Mouse (Mus musculus): ENCODE data around the gene Socs4. TPM values are rescaled to one million over a fixed set of nuclear protein-coding genes. Genes with fewer than 3 reads are reported as not detected.

Gene Socs4
- polyA plus RNA-seq (2016; fragmentation: Nextera tagmentation; extraction: Ambion mirVana) = 3.0 and 4.3 TPM in 2 replicates

- H3K4me2 ChIP-seq = peak within 1 kb of the TSS; percentile 65
- peak within 1 kb of the TSS; percentile 88 for H3K4me3 ChIP-seq
- H3K27me3 ChIP-seq (replicated peaks) = no peaks in the 10 kb centered on the region
- H3K27ac ChIP-seq = peak within 1 kb of the TSS; percentile 99
- H3K9ac ChIP-seq = peak within 1 kb of the TSS; percentile 93
- 2% methylated on average over 77 of the region's 77 CpGs for WGBS (ENCODE audit: insufficient replicate concordance)
- peaks cover 30% of the 10 kb centered on the region for H3K4me1 ChIP-seq
- H3K36me3 ChIP-seq = peaks cover 46% of the 10 kb centered on the region
- ATAC-seq = peak; percentile 93
- H3K9me3 ChIP-seq (replicated peaks) = no peaks in the 10 kb centered on the region
Observed at GRCm38 (mm10) chr14:47276637-47277393, at the start of gene Socs4, which contains the start of gene Wdhd1. TSS of gene Socs4 (plus strand) at chr14:47276931. TSS of gene Wdhd1 (minus strand) at chr14:47276857.

DNA sequence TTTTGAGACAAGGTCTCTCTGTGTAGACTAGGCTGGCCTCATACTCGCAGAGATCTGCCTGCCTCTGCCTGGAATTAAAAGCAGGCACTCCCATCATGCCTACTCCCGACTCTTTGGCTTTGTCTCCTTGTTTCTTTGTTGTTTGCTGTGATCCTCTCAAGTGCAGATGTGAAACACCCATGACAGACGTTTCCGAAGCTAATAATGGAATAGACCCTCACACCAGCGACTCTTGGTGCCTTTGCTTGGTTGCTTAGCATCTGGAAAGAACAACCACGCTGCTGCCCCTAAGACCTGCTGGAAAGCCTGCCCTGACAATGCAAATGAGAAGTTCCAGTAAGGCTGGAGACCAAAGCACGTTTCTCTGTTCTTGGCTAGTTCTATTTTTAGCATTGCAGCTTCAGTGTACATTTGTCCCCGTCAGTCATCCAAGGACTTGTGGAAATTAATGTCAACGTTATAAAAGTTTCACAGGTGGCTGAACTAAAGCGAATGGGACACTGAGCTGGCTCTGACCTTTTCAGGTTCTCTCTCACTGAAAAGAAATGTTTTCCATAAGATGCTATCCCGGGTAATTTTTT lies 46.8 kb upstream of the Socs4 start:
- Histone ChIP-seq H3K27ac (no peak overlapping the region), H3K4me3 (no peak overlapping the region), H3K27me3 (replicated peaks) (peaks cover 14% of the 10 kb centered on the region), H3K9me3 (replicated peaks) (no peaks in the 10 kb centered on the region), H3K4me1 (peaks cover 22% of the 10 kb centered on the region), H3K4me2 (no peak overlapping the region), H3K36me3 (no peaks in the 10 kb centered on the region), H3K9ac (no peak overlapping the region)
- ATAC-seq = no peak
- 57% methylated on average over 11 of the region's 11 CpGs for WGBS (ENCODE audit: insufficient replicate concordance)

- Histone ChIP-seq H3K36me3 (no peaks in the 10 kb centered on the region), H3K9me3 (replicated peaks) (peaks cover 16% of the 10 kb centered on the region), H3K4me2 (peak overlapping the region; percentile 22; the same call in 1 of the 2 replicates), H3K27me3 (replicated peaks) (peaks cover 14% of the 10 kb centered on the region), H3K4me1 (peaks cover 27% of the 10 kb centered on the region), H3K27ac (peak overlapping the region; percentile 45), H3K4me3 (no peak overlapping the region), H3K9ac (no peak overlapping the region)
- WGBS (ENCODE audit: insufficient replicate concordance) = 25% methylated on average over 2 of the region's 2 CpGs
- peak; percentile 90 for ATAC-seq
Observed at GRCm38 (mm10) chr14:47233602-47234001, 43.1 kb upstream of the Socs4 start.

- Histone ChIP-seq H3K4me3 (no peak overlapping the region), H3K4me2 (peak overlapping the region; percentile 22; the same call in 1 of the 2 replicates), H3K9me3 (replicated peaks) (peaks cover 16% of the 10 kb centered on the region), H3K27ac (peak overlapping the region; percentile 45), H3K27me3 (replicated peaks) (peaks cover 14% of the 10 kb centered on the region), H3K9ac (no peak overlapping the region), H3K36me3 (no peaks in the 10 kb centered on the region), H3K4me1 (peaks cover 27% of the 10 kb centered on the region)
- 50% methylated on average over 3 of the region's 3 CpGs for WGBS (ENCODE audit: insufficient replicate concordance)
- peak; percentile 54; the same call in 1 of the 2 replicates for ATAC-seq
Observed at GRCm38 (mm10) chr14:47234032-47234431, 42.7 kb upstream of the Socs4 start.

- H3K4me3 ChIP-seq = no peak overlapping the region
- no peak overlapping the region for H3K27ac ChIP-seq
- WGBS (ENCODE audit: insufficient replicate concordance) = 68% methylated on average over 5 of the region's 5 CpGs
- H3K36me3 ChIP-seq = peaks cover 4% of the 10 kb centered on the region
- no peak for ATAC-seq
- no peak overlapping the region for H3K4me2 ChIP-seq
- peaks cover 11% of the 10 kb centered on the region for H3K27me3 ChIP-seq (replicated peaks)
- H3K9ac ChIP-seq = no peak overlapping the region
- peaks cover 16% of the 10 kb centered on the region for H3K9me3 ChIP-seq (replicated peaks)
- peaks cover 32% of the 10 kb centered on the region for H3K4me1 ChIP-seq
Observed at GRCm38 (mm10) chr14:47234526-47235250, 42.0 kb upstream of the Socs4 start.

DNA sequence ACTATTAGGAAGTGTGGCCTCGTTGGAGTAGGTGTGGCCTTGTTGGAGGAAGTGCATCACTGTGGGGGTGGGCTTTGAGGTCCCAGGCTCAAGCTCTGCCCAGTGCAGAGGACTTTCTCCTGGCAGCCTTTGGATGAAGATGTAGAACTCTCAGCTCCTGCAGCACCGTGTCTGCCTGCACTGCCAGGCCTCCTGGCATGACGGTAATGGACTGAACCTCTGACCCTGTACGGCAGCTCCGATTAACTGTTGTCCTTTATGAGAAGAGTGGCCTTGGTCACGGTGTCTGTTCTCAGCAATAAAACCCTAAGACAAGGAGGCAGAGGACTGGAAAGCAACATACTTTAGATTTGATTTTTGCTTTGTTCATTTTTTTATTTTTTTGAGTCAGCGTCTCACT lies 40.2 kb upstream of the Socs4 start:
- no peak overlapping the region for H3K9ac ChIP-seq
- peaks cover 16% of the 10 kb centered on the region for H3K9me3 ChIP-seq (replicated peaks)
- ATAC-seq = no peak
- peaks cover 14% of the 10 kb centered on the region for H3K36me3 ChIP-seq
- H3K4me2 ChIP-seq = no peak overlapping the region
- H3K4me3 ChIP-seq = no peak overlapping the region
- peaks cover 48% of the 10 kb centered on the region for H3K4me1 ChIP-seq
- WGBS (ENCODE audit: insufficient replicate concordance) = 83% methylated on average over 7 of the region's 7 CpGs
- no peak overlapping the region for H3K27ac ChIP-seq
- peaks cover 2% of the 10 kb centered on the region; the same call in 1 of the 2 replicates for H3K27me3 ChIP-seq (replicated peaks)

DNA sequence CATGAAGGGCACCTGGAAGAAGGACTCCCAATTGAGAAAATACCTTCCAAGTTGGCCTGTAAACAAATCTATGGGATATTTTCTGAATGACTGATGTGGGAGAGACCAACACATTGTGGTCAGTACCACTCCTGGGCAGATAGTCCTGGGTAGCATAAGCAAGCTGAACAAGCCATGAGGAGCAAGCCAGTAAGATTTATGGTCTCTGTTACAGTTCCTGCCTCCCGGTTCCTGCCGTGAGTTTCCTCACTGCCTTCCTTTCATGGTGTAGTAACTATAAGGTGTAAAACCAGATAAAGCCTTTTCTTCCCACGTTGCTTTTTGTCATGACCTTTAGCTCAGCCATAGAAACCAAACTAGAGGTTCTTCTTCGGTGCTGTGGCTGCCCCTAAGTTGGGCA lies 39.4 kb upstream of the Socs4 start:
- Histone ChIP-seq H3K9ac (no peak overlapping the region), H3K36me3 (peaks cover 21% of the 10 kb centered on the region), H3K4me3 (no peak overlapping the region), H3K4me2 (no peak overlapping the region), H3K4me1 (peaks cover 54% of the 10 kb centered on the region), H3K27ac (no peak overlapping the region), H3K9me3 (replicated peaks) (peaks cover 16% of the 10 kb centered on the region), H3K27me3 (replicated peaks) (no peaks in the 10 kb centered on the region)
- ATAC-seq = no peak
- 80% methylated on average over 4 of the region's 4 CpGs for WGBS (ENCODE audit: insufficient replicate concordance)

DNA sequence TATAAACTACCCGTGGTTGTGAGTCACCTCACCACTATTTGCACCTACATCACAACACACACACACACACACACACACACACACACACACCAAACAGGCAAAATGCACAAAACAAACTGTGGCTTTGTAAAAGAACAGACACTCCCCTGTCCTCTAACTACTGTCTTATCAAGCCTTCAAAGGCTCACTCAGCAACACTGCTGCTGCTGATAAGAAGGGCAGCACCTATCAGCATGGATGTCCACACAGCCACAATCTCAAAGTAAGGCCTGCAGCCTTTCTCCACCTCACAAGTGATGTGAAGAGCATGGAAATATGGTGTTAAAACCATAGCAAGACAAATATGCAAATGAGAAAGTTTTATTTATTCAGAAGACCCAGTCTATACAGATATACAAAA lies 36.1 kb upstream of the Socs4 start:
- ATAC-seq = peak; percentile 100
- H3K4me1 ChIP-seq = peaks cover 35% of the 10 kb centered on the region
- H3K4me3 ChIP-seq = 0 out of 2 replicates have a peak overlapping the region, but pooled peaks have one; percentile 0
- H3K4me2 ChIP-seq = peak overlapping the region; percentile 54
- H3K27ac ChIP-seq = peak overlapping the region; percentile 92
- no peaks in the 10 kb centered on the region for H3K27me3 ChIP-seq (replicated peaks)
- WGBS (ENCODE audit: insufficient replicate concordance) = 27% methylated on average over 1 of the region's 1 CpGs
- no peak overlapping the region for H3K9ac ChIP-seq
- H3K9me3 ChIP-seq (replicated peaks) = peaks cover 9% of the 10 kb centered on the region
- peaks cover 54% of the 10 kb centered on the region for H3K36me3 ChIP-seq

GRCm38 (mm10) chr14:47241046-47241445 lies 35.7 kb upstream of the Socs4 start:
- Histone ChIP-seq H3K9me3 (replicated peaks) (peaks cover 4% of the 10 kb centered on the region; the same call in 1 of the 2 replicates), H3K4me2 (peak overlapping the region; percentile 54), H3K36me3 (peaks cover 58% of the 10 kb centered on the region), H3K4me3 (no peak overlapping the region), H3K9ac (peak overlapping the region; percentile 42; the same call in 1 of the 2 replicates), H3K27me3 (replicated peaks) (no peaks in the 10 kb centered on the region), H3K27ac (peak overlapping the region; percentile 92), H3K4me1 (peaks cover 35% of the 10 kb centered on the region)
- WGBS (ENCODE audit: insufficient replicate concordance) = 73% methylated on average over 6 of the region's 6 CpGs
- peak; percentile 31 for ATAC-seq

- 85% methylated on average over 4 of the region's 4 CpGs for WGBS (ENCODE audit: insufficient replicate concordance)
- Histone ChIP-seq H3K9ac (no peak overlapping the region), H3K4me3 (no peak overlapping the region), H3K27ac (peak overlapping the region; percentile 78), H3K4me2 (no peak overlapping the region), H3K27me3 (replicated peaks) (no peaks in the 10 kb centered on the region), H3K9me3 (replicated peaks) (no peaks in the 10 kb centered on the region), H3K36me3 (peaks cover 75% of the 10 kb centered on the region), H3K4me1 (peaks cover 35% of the 10 kb centered on the region)
- ATAC-seq = no peak
Observed at GRCm38 (mm10) chr14:47242753-47243152, 34.0 kb upstream of the Socs4 start.

- 89% methylated on average over 6 of the region's 6 CpGs for WGBS (ENCODE audit: insufficient replicate concordance)
Observed at GRCm38 (mm10) chr14:47249839-47250238, 26.9 kb upstream of the Socs4 start.

DNA sequence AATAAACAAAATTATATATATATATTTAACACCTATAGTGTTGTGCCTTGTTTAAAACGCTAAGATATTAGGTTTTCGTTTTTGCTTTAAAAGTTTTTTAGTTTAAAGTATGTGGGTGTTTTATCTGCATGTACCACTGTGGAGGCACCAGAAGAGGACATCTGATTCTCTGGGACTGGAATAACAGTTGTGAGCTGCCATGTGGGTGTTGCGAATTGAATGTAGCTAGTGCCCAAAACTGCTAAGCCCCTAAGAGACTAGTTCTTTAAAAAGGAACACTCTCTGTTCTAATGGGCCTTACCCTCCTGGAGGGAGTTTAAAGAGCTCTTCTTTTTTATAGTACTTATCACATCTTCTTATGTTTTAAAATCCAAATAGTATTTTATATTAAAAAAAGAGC lies 11.9 kb upstream of the Socs4 start:
- no peak overlapping the region for H3K4me2 ChIP-seq
- H3K27ac ChIP-seq = no peak overlapping the region
- H3K36me3 ChIP-seq = peaks cover 91% of the 10 kb centered on the region
- H3K27me3 ChIP-seq (replicated peaks) = no peaks in the 10 kb centered on the region
- WGBS (ENCODE audit: insufficient replicate concordance) = 92% methylated on average over 3 of the region's 3 CpGs
- H3K9me3 ChIP-seq (replicated peaks) = no peaks in the 10 kb centered on the region
- no peak overlapping the region for H3K4me3 ChIP-seq
- H3K9ac ChIP-seq = no peak overlapping the region
- H3K4me1 ChIP-seq = no peaks in the 10 kb centered on the region
- no peak for ATAC-seq

More at GRCm38 (mm10) chr14:47249839-47250238, 26.9 kb upstream of the Socs4 start:
- H3K9me3 ChIP-seq (replicated peaks) = no peaks in the 10 kb centered on the region
- H3K36me3 ChIP-seq = peaks cover 94% of the 10 kb centered on the region
- H3K9ac ChIP-seq = no peak overlapping the region
- H3K4me1 ChIP-seq = no peaks in the 10 kb centered on the region
- ATAC-seq = no peak
- H3K4me2 ChIP-seq = no peak overlapping the region
- H3K27ac ChIP-seq = no peak overlapping the region
- H3K4me3 ChIP-seq = no peak overlapping the region
- H3K27me3 ChIP-seq (replicated peaks) = no peaks in the 10 kb centered on the region
